Mouse (Mus musculus) kidney, adult 2 months (tissue): ENCODE results near the gene Card11.

Experiments used
- CTCF ChIP-seq: fragments of 200-500 bp; conservative IDR thresholded peaks from 2 replicates; pipeline ENCODE4 v1.5.1; 2011; ENCODE audit warnings: low read depth, mild to moderate bottlenecking, control low read depth, low read length, moderate library complexity, mixed read lengths; ENCODE audit not compliant: insufficient read depth, insufficient read length
- POLR2A ChIP-seq: fragments of 200-500 bp; IDR thresholded peaks from one replicate; pipeline ENCODE4 v1.6.1; 2011; ENCODE audit warnings: low read depth, low read length, control low read depth

DNA sequence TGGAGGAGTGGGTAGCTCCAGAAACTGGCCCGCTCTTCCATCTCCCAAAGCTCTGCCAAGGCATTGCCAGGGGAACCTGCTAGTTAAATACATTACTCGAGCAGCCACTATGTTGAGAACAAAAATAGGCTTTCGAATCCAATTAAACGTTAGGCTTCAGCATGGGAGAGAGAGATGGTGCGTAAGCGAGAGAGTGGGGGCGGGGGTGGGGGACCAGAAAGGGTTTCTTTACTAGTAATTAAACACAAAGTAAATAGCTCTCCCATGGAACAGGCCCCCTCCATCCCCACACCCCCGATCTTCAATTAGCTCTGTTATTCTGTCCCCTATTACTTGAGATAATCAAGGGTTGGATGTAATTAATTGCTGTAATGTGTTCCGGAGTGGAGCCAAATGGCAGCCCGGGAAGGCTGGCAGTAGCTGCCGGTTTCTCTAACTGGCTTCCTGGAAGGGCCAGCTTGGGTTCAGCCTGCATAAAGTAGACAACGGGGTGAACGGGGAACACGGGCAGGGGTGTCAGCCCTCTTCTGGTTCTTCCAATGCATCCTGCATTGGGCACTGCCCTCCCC, 59.4 kb downstream of the Card11 start:
- TF ChIP-seq CTCF (no peak), POLR2A (no peak)
